Mouse (Mus musculus) lung, adult 2 months (tissue): ENCODE data around the gene Npm3. TPM values are rescaled to one million over a fixed set of nuclear protein-coding genes. Genes with fewer than 3 reads are reported as not detected.
A peak's percentile ranks its signal among the peaks of the same experiment; 100 is the strongest.

Experiments used
- DNase-seq: peaks from one replicate; pipeline ENCODE4 v3.0.0; 2022
- H3K4me1 ChIP-seq: fragments of 200-500 bp; 2 replicates; pipeline ENCODE4 v1.6.1; 2011; ENCODE audit warnings: low read length; ENCODE audit not compliant: control insufficient read depth, insufficient read depth
- H3K4me3 ChIP-seq: fragments of 200-500 bp; replicated peaks from 2 replicates; pipeline ENCODE3; 2011; ENCODE audit warnings: low read depth, mild to moderate bottlenecking, control low read depth, low read length; ENCODE audit errors: extremely low read depth
- CTCF ChIP-seq: fragments of 200-500 bp; IDR thresholded peaks from 2 replicates; pipeline ENCODE4 v1.5.1; 2011; ENCODE audit warnings: mild to moderate bottlenecking, low read length, control low read depth; ENCODE audit not compliant: insufficient read depth
- POLR2A ChIP-seq: fragments of 200-500 bp; IDR thresholded peaks from 2 replicates; pipeline ENCODE4 v1.6.1; 2011; ENCODE audit warnings: low read depth, mild to moderate bottlenecking, control low read depth, low read length, borderline replicate concordance; ENCODE audit errors: extremely low read depth
- WGBS: fragments of 180-500 bp; shearing (Covaris S2); methylation state at CpG from one replicate; pipeline ENCODE4 v1.1.7; 2018; 5-methylcytosine and 5-hydroxymethylcytosine counted together
- polyA plus RNA-seq: library from polyadenylated mRNA; depleted of rRNA; stranded (reverse); fragments of >200 nt; gene quantifications from 2 replicates; pipeline ENCODE4 v1.2.3, GENCODE M21; 2012

Npm3 gene
- polyA plus RNA-seq, 1 experiment, result 41.3 TPM

- no peak for TF ChIP-seq CTCF
- no peak for TF ChIP-seq POLR2A
- DNase-seq, result no peak
- WGBS, result 16% methylated on average over 32 of the region's 32 CpGs
- Histone ChIP-seq H3K4me1 (peaks cover 14% of the 10 kb centered on the region), H3K4me3 (no peak overlapping the region)
Observed at GRCm38 (mm10) chr19:45745344-45746152, 3.8 kb downstream of the Npm3 start.

- Histone ChIP-seq H3K4me3 (no peak overlapping the region), H3K4me1 (peaks cover 12% of the 10 kb centered on the region)
- DNase-seq, result no peak
- no peak for TF ChIP-seq CTCF
- TF ChIP-seq POLR2A, result no peak
- 50% methylated on average over 7 of the region's 7 CpGs for WGBS
Observed at GRCm38 (mm10) chr19:45743619-45744018, 5.8 kb downstream of the Npm3 start.

GRCm38 (mm10) chr19:45742984-45743575 is 6.3 kb downstream of the Npm3 start:
- no peak for DNase-seq
- 6% methylated on average over 31 of the region's 44 CpGs for WGBS
- H3K4me3 ChIP-seq, result no peak overlapping the region
- no peak for TF ChIP-seq POLR2A
- no peak for TF ChIP-seq CTCF
- peaks cover 6% of the 10 kb centered on the region for H3K4me1 ChIP-seq

- DNase-seq, result no peak
- peaks cover 5% of the 10 kb centered on the region for H3K4me1 ChIP-seq
- H3K4me3 ChIP-seq, result peak within 1 kb of the TSS; percentile 11
- WGBS, result under 1% methylated on average over 64 of the region's 68 CpGs
- TF ChIP-seq POLR2A (no peak), CTCF (no peak)
Observed at GRCm38 (mm10) chr19:45742218-45742983, 7.0 kb downstream of the Npm3 start, which contains the start of gene Fgf8. Gene Fgf8 (minus strand): TSS chr19:45742915.

GRCm38 (mm10) chr19:45741431-45742217 is 7.8 kb downstream of the Npm3 start:
- TF ChIP-seq POLR2A (no peak), CTCF (no peak)
- no peak overlapping the region for H3K4me3 ChIP-seq
- 4% methylated on average over 45 of the region's 45 CpGs for WGBS
- no peak for DNase-seq
- peaks cover 5% of the 10 kb centered on the region for H3K4me1 ChIP-seq

- 32% methylated on average over 7 of the region's 7 CpGs for WGBS
- no peak for DNase-seq
- peaks cover 2% of the 10 kb centered on the region; the same call in 1 of the 2 replicates for H3K4me1 ChIP-seq
- no peak overlapping the region for H3K4me3 ChIP-seq
- TF ChIP-seq CTCF (no peak), POLR2A (no peak)
Observed at GRCm38 (mm10) chr19:45740817-45741216, 8.6 kb downstream of the Npm3 start.

- no peak for DNase-seq
Observed at GRCm38 (mm10) chr19:45740233-45740632, 9.2 kb downstream of the Npm3 start.

GRCm38 (mm10) chr19:45738521-45738920 is 10.9 kb downstream of the Npm3 start:
- H3K4me1 ChIP-seq, result peaks cover 2% of the 10 kb centered on the region; the same call in 1 of the 2 replicates
- no peak for DNase-seq
- 78% methylated on average over 5 of the region's 5 CpGs for WGBS
- no peak for TF ChIP-seq CTCF
- no peak for TF ChIP-seq POLR2A
- H3K4me3 ChIP-seq, result no peak overlapping the region

More at GRCm38 (mm10) chr19:45740233-45740632, 9.2 kb downstream of the Npm3 start:
- Histone ChIP-seq H3K4me3 (no peak overlapping the region), H3K4me1 (peaks cover 2% of the 10 kb centered on the region; the same call in 1 of the 2 replicates)
- WGBS, result 16% methylated on average over 13 of the region's 13 CpGs
- TF ChIP-seq CTCF (no peak), POLR2A (no peak)

GRCm38 (mm10) chr19:45737846-45738484 is 11.4 kb downstream of the Npm3 start:
- peaks cover 2% of the 10 kb centered on the region; the same call in 1 of the 2 replicates for H3K4me1 ChIP-seq
- no peak for DNase-seq
- TF ChIP-seq POLR2A (no peak), CTCF (no peak)
- H3K4me3 ChIP-seq, result no peak overlapping the region
- 90% methylated on average over 10 of the region's 10 CpGs for WGBS
